Mouse (Mus musculus) cerebellum, adult 2 months (tissue): ENCODE results near the gene Atp6v0b. TPM values are rescaled to one million over a fixed set of nuclear protein-coding genes. Genes with fewer than 3 reads are reported as not detected.
A peak's percentile ranks its signal among the peaks of the same experiment; 100 is the strongest.

Experiments used
- DNase-seq, 2 experiments: peaks; one replicate each; pipeline ENCODE4 v3.0.0; 2021
- H3K27ac ChIP-seq: fragments of 200-500 bp; 2 replicates; pipeline ENCODE4 v1.5.1; 2012; ENCODE audit warnings: low read length, control low read depth, inconsistent platforms; ENCODE audit not compliant: insufficient read depth
- H3K27me3 ChIP-seq: fragments of 200-500 bp; 2 replicates; pipeline ENCODE4 v1.6.1; 2012; ENCODE audit warnings: inconsistent platforms, mild to moderate bottlenecking, low read length, moderate library complexity; ENCODE audit not compliant: control insufficient read depth, insufficient read depth
- H3K4me1 ChIP-seq: fragments of 200-500 bp; 2 replicates; pipeline ENCODE4 v1.6.1; 2011; ENCODE audit warnings: low read length; ENCODE audit not compliant: control insufficient read depth, insufficient read depth
- H3K4me3 ChIP-seq: fragments of 200-500 bp; replicated peaks from 2 replicates; pipeline ENCODE3; 2011; ENCODE audit warnings: mild to moderate bottlenecking, low read depth, low read length, control low read depth; ENCODE audit not compliant: insufficient read depth
- CTCF ChIP-seq: fragments of 200-500 bp; IDR thresholded peaks from 2 replicates; pipeline ENCODE4 v1.5.1; 2011; ENCODE audit warnings: low read depth, mild to moderate bottlenecking, control low read depth, low read length, moderate library complexity, borderline replicate concordance; ENCODE audit not compliant: insufficient read depth
- POLR2A ChIP-seq: fragments of 200-500 bp; IDR thresholded peaks from 2 replicates; pipeline ENCODE4 v1.6.1; 2011; ENCODE audit warnings: low read length, control low read depth, borderline replicate concordance; ENCODE audit not compliant: insufficient read depth
- WGBS: fragments of 180-500 bp; shearing (Covaris S2); methylation state at CpG from one replicate; pipeline ENCODE4 v1.1.7; 2018; 5-methylcytosine and 5-hydroxymethylcytosine counted together
- polyA plus RNA-seq: library from polyadenylated mRNA; depleted of rRNA; stranded (reverse); fragments of >200 nt; gene quantifications from 2 replicates; pipeline ENCODE4 v1.2.3, GENCODE M21; 2012

Gene Atp6v0b
- polyA plus RNA-seq, 1 experiment, result 669 TPM

DNA sequence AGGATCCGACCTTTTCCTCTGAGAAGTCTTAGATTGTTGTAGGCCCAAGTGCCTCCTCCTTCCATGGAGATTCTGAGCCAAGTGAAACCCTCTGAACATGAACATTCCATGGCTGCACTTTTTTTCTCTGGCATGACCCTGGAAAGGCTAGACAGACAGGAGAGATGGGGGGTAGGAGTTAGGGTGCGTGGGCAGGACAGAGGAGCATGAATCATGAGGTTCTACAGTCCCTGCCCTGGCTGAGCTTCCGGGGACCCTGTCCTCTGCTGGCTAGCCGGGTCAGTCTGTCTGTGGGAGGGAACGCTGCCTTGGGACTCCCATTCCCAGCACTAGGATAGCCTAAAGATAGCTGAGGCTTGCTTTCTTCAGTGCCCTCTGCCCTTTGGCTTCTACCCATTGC, 42.7 kb downstream of the Atp6v0b start:
- H3K27me3 ChIP-seq, result no peaks in the 10 kb centered on the region
- H3K27ac ChIP-seq, result no peak overlapping the region
- no peak for TF ChIP-seq CTCF
- no peak for TF ChIP-seq POLR2A
- WGBS, result 92% methylated on average over 5 of the region's 5 CpGs
- H3K4me3 ChIP-seq, result no peak overlapping the region
- no peak for DNase-seq
- peaks cover 7% of the 10 kb centered on the region for H3K4me1 ChIP-seq

DNA sequence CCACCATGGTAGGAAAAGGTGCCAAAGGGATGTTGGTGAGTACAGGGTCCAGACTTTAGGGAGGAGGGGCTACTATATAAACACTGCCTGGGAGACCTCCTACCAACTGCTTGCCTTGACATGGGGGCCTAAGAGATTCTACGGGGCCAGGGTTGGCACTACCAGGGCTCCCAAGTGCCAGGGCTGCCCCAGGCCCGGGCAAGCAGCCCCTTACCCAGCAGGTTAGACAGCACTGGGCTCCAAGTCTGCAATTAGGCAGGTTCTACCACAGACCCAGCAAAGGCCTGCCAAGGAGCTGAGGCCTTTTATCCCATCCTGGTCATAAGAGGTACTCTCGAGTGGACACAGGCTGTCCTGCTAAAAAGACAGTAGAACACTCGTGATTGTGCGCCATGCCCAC, 44.0 kb downstream of the Atp6v0b start:
- TF ChIP-seq POLR2A (no peak), CTCF (no peak)
- Histone ChIP-seq H3K4me1 (no peaks in the 10 kb centered on the region), H3K27ac (no peak overlapping the region), H3K4me3 (no peak overlapping the region), H3K27me3 (no peaks in the 10 kb centered on the region)
- DNase-seq, result no peak
- WGBS, result 51% methylated on average over 5 of the region's 5 CpGs

DNA sequence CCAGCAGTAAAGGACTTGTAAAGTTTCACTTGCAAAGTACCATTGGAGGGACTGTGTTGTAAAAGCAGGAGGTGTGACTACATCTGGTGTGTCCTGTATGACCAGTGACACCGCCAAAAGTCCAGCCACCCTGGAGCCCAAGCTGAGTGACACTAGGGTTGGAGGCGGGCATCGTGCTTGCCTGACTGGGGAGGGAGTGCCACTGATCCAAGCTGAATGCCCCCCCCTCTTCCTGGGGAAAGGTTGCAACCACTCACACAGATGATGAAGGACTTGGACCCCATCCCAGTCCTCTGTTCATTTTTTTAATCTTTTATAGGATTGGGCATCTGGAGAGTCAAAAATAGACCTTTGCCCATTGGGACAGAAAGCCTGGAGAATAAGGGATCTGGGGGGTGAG, 45.6 kb downstream of the Atp6v0b start:
- Histone ChIP-seq H3K27me3 (no peaks in the 10 kb centered on the region), H3K27ac (no peak overlapping the region), H3K4me1 (no peaks in the 10 kb centered on the region), H3K4me3 (no peak overlapping the region)
- TF ChIP-seq POLR2A, result no peak
- no peak for TF ChIP-seq CTCF
- peak in 1 of 2 experiments; percentile 5 for DNase-seq
- 70% methylated on average over 3 of the region's 3 CpGs for WGBS

DNA sequence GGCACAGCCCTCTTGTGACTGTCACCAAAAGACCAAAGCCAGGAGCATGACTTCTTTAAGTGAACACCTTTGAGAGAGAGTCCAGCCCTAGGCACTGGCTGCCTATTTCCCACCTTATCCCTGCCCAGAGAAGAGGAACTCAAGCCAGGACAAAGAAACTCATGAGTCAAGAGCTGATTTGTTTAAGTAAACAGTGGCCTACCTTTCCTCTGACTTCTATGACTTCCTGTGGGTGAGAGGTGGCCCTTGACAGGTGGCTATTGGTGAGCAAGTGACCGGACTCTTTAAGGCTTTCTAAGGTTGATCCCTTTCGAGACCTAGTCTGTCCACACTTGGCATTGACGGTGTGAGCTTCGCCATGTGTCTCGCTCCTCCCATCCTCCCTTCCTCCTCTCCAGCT, 46.3 kb downstream of the Atp6v0b start:
- Histone ChIP-seq H3K4me1 (no peaks in the 10 kb centered on the region), H3K4me3 (no peak overlapping the region), H3K27ac (no peak overlapping the region), H3K27me3 (no peaks in the 10 kb centered on the region)
- 91% methylated on average over 5 of the region's 5 CpGs for WGBS
- TF ChIP-seq POLR2A, result no peak
- TF ChIP-seq CTCF, result no peak
- DNase-seq, result no peak

DNA sequence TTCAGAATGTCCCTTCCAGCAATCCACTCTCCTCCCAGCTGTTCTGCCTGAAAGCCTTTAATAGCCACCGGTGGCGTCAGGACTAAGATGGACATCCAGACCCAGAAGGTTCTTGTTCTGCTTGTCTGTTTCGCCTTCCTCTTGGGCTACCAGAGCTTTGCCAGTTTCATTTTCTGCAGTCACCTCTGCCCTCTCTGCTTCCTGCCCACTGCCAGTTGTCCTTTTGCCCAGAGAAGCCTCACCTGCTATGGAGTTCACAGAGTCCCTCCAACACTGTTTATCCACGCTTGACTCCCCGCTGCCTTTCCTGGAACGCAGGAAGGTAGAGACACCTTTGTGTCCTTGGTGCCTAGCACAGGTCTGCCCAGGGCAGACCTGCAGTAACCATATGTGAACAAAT, 47.8 kb downstream of the Atp6v0b start:
- no peak for DNase-seq
- H3K4me1 ChIP-seq, result no peaks in the 10 kb centered on the region
- H3K27ac ChIP-seq, result no peak overlapping the region
- 81% methylated on average over 6 of the region's 6 CpGs for WGBS
- H3K27me3 ChIP-seq, result no peaks in the 10 kb centered on the region
- TF ChIP-seq CTCF (no peak), POLR2A (no peak)
- H3K4me3 ChIP-seq, result no peak overlapping the region

DNA sequence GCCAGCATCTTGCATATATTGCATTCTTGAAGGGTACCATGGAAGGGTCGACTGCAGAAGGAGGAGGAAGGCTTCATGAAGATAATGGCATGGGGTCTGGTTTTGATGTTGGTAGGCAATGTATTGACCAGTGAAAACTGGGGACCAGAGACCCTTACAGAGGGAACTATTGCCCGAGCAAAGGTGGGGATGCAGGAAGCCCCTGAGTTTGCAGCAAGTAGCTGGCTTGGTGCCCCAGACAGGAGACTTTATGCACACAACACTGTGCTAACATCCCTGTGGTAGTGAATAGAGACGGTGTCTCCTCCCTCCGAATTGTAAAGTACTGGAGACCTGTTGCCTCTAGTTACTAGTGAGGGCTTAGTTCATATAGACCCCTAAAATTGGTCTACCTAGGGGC, 49.9 kb downstream of the Atp6v0b start:
- Histone ChIP-seq H3K4me3 (no peak overlapping the region), H3K27ac (no peak overlapping the region), H3K27me3 (no peaks in the 10 kb centered on the region), H3K4me1 (no peaks in the 10 kb centered on the region)
- 48% methylated on average over 4 of the region's 4 CpGs for WGBS
- TF ChIP-seq POLR2A (no peak), CTCF (no peak)
- DNase-seq, result no peak

DNA sequence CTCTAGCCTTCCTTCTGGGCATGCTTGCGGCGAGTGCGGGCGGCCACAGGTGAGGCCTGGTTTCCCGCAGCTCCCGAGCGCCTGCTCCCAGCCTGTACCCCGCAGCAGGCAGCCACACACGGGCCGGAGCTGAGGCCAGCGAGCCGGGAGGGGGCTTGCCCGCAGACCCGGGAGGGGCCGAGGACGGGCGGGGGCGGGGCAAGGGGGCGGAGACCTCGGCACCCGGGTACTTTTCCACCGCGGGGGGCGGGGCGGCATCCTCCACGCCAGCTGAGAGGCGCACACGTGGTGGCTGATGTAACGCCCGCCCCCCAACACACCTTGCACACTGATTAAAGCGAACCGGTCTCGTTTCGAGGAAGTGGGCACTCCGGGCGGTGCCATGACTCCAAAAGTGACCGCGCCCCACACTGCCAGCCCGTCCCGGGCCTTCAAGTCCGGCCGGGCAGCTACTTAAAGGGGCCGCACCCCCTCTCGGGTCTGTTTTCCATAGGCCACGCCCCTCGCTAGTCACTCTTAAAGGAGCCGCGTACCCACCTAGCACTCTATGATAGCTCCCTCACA, 50.8 kb downstream of the Atp6v0b start:
- peak; percentile 87 to 91 for DNase-seq
- H3K4me3 ChIP-seq, result peak overlapping the region; percentile 85
- no peaks in the 10 kb centered on the region for H3K4me1 ChIP-seq
- peak overlapping the region; percentile 63 for H3K27ac ChIP-seq
- TF ChIP-seq CTCF, result no peak
- peak; percentile 42; the same call in 1 of the 2 replicates for TF ChIP-seq POLR2A
- WGBS, result 1% methylated on average over 48 of the region's 48 CpGs
- no peaks in the 10 kb centered on the region for H3K27me3 ChIP-seq

DNA sequence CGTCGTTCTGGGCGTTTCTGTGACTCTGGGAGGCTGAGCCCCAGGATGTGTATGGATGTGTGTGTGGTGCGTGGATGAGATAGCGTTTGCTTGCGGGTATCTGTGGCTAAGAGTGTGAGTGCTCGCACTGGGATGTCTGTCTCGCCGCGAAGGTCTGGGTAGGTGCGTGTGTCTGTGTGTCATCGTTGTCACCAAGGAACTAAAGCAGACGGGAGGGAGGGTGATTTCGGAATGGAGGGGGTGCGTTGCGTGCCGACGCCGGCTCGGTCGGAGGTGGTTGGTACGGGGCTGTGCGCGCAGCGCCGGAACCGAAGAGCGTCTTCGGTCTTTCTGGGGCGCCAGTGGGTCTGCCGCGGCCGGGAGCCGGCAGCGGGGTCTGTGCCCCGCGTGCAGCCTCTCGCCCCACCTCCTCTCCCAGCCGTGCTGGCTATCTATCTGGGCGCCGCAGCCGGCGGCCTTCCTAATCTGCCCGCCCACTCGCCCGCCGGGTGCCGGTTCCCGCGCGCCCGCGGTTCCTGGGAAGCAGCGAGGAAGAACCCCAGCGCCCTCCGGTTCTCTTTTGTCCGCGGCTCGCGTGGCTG, 51.5 kb downstream of the Atp6v0b start:
- no peaks in the 10 kb centered on the region for H3K27me3 ChIP-seq
- H3K4me3 ChIP-seq, result peak overlapping the region; percentile 85
- peak overlapping the region; percentile 63 for H3K27ac ChIP-seq
- TF ChIP-seq CTCF (no peak), POLR2A (0 out of 2 replicates have a peak, but pooled peaks have one; percentile 15)
- H3K4me1 ChIP-seq, result no peaks in the 10 kb centered on the region
- DNase-seq, result peak in 1 of 2 experiments; percentile 61
- under 1% methylated on average over 60 of the region's 60 CpGs for WGBS
